Mouse (Mus musculus) E14TG2a.4 (cell line): ENCODE data around the gene Nap1l1.

ENCODE experiments used
- CTCF ChIP-seq: conservative IDR thresholded peaks from 2 replicates; pipeline ENCODE4 v1.5.1; 2014; ENCODE audit warnings: low read length
- NANOG ChIP-seq: IDR thresholded peaks from 2 replicates; pipeline ENCODE4 v1.6.1; 2014; ENCODE audit warnings: borderline replicate concordance, low read length, mixed read lengths

- TF ChIP-seq CTCF: no peak
- TF ChIP-seq NANOG: no peak
Observed at GRCm38 (mm10) chr10:111452426-111452825, 20.6 kb upstream of the Nap1l1 start.
